8 mouse cellular contexts compared by ENCODE assay signal in genomic region chr5:122353807-122354491, GRCm38 (mm10). TPM values are rescaled to one million over a fixed set of nuclear protein-coding genes. Genes with fewer than 3 reads are reported as not detected.
DNase-seq lines count a peak whose midpoint lies in the region; ATAC-seq lines count a peak whose summit lies in the region.

Rad9b (minus strand) TSS chr5:122354233.
Vps29 (plus strand) TSS chr5:122354369.

- peak; percentile 96 for ATAC-seq in hindbrain, embryonic 16.5 days

- H3K27me3 ChIP-seq in hindbrain, embryonic 16.5 days (replicated peaks; ENCODE audit: control insufficient read depth, insufficient read depth, low read length) = no peaks in the 10 kb centered on the region

- WGBS in hindbrain, embryonic 16.5 days = under 1% methylated on average over 49 of the region's 51 CpGs
- WGBS in macrophage (ENCODE audit: missing documents) = under 1% methylated on average over 46 of the region's 51 CpGs

- no peaks in the 10 kb centered on the region for H3K9me3 ChIP-seq in hindbrain, embryonic 16.5 days (ENCODE audit: control insufficient read depth, low read length)

- peaks cover 6% of the 10 kb centered on the region for H3K4me1 ChIP-seq in hindbrain, embryonic 16.5 days (ENCODE audit: control insufficient read depth, insufficient read depth, low read depth, low read length)

- no peaks in the 10 kb centered on the region for H3K36me3 ChIP-seq in hindbrain, embryonic 16.5 days (ENCODE audit: control insufficient read depth, insufficient read depth, low read length)
- no peaks in the 10 kb centered on the region for H3K36me3 ChIP-seq in macrophage (ENCODE audit: inconsistent target)

- H3K4me2 ChIP-seq in hindbrain, embryonic 16.5 days (ENCODE audit: low read length) = peak within 1 kb of the TSS; percentile 67

- peak; percentile 98 for DNase-seq in WW6 (ENCODE audit: low read depth, low spot score)
- peak; percentile 99 for DNase-seq in cerebellum, postnatal 4 days (ENCODE audit: low spot score in 2 of 2)
- DNase-seq in gastrocnemius, adult 18-20 months (ENCODE audit: low spot score) = peak; percentile 98
- DNase-seq in left cerebral cortex, adult 18-20 months (ENCODE audit: low spot score in 2 of 2) = peak; percentile 99
- peak; percentile 98 for DNase-seq in right cerebral cortex, adult 18-20 months
- peak; percentile 97 for DNase-seq in urinary bladder, postnatal 10 days (ENCODE audit: low spot score)

- peak within 1 kb of the TSS; percentile 96 for H3K4me3 ChIP-seq in hindbrain, embryonic 16.5 days (ENCODE audit: low read length)
- H3K4me3 ChIP-seq in macrophage (ENCODE audit: inconsistent target) = peak within 1 kb of the TSS; percentile 76

- peak within 1 kb of the TSS; percentile 92 for H3K9ac ChIP-seq in hindbrain, embryonic 16.5 days (ENCODE audit: low read depth, low read length)

- H3K27ac ChIP-seq in hindbrain, embryonic 16.5 days (ENCODE audit: low read depth, low read length) = peak within 1 kb of the TSS; percentile 86
- peak within 1 kb of the TSS; percentile 74 for H3K27ac ChIP-seq in macrophage

- peaks cover 44% of the 10 kb centered on the region for H3K79me2 ChIP-seq in macrophage (ENCODE audit: inconsistent target)

RNA-seq across cellular contexts. Expression of gene Rad9b, which starts in this region (rescaled TPM):
- under 1 TPM; 0.27 to 0.69 TPM for total RNA-seq in gastrocnemius, adult 18-20 months (2021)
- 17.7 and 20.1 TPM in 2 replicates for polyA plus RNA-seq in hindbrain, embryonic 16.5 days (2015; fragmentation: Nextera tagmentation; extraction: Ambion mirVana)
- 1 to 10 TPM; 2.5 to 4.0 TPM for total RNA-seq in left cerebral cortex, adult 18-20 months (2021)
- 10 to 100 TPM in 1 of 26 experiments, 1 to 10 TPM in 23, under 1 TPM in 1, not detected in 1; 0.74 to 11.2 (median 6.5) TPM for total RNA-seq in macrophage (2018; cell fraction: chromatin; rRNA removed)
- total RNA-seq in macrophage (2018; cell fraction: cytosol; rRNA removed) = 1 to 10 TPM in 1 of 26 experiments, under 1 TPM in 25; 0.23 to 1.0 (median 0.54) TPM
- total RNA-seq in macrophage (2018; cell fraction: nucleus; rRNA removed) = 10 to 100 TPM in 1 of 26 experiments, 1 to 10 TPM in 22, under 1 TPM in 3; 0.35 to 10.4 (median 3.7) TPM
- polyA plus RNA-seq in macrophage (2018) = 0.75 to 0.90 TPM (median 0.77 TPM) in 3 replicates

RNA-seq across cellular contexts. Expression of gene Vps29, which starts in this region (rescaled TPM):
- total RNA-seq in gastrocnemius, adult 18-20 months (2021) = 10 to 100 TPM; 43.7 to 48.5 TPM
- polyA plus RNA-seq in hindbrain, embryonic 16.5 days (2015; fragmentation: Nextera tagmentation; extraction: Ambion mirVana) = 314 and 353 TPM in 2 replicates
- total RNA-seq in left cerebral cortex, adult 18-20 months (2021) = 100 to 1,000 TPM; 181 to 216 TPM
- total RNA-seq in macrophage (2018; cell fraction: chromatin; rRNA removed) = 100 to 1,000 TPM in 3 of 26 experiments, 10 to 100 TPM in 23; 47.7 to 112 (median 75.0) TPM
- total RNA-seq in macrophage (2018; cell fraction: cytosol; rRNA removed) = 100 to 1,000 TPM; 133 to 192 (median 154) TPM
- 100 to 1,000 TPM in 7 of 26 experiments, 10 to 100 TPM in 19; 56.8 to 130 (median 86.8) TPM for total RNA-seq in macrophage (2018; cell fraction: nucleus; rRNA removed)
- 234 to 353 TPM (median 252 TPM) in 3 replicates for polyA plus RNA-seq in macrophage (2018)

Comparison
In these comparisons a context has a peak if more than half of its experiments do, and no peak if none do; other contexts are left out.
1. Peak in every context shown above with its lines: DNase-seq, ATAC-seq, H3K4me3 ChIP-seq and H3K27ac ChIP-seq.